In the genomic region with DNA sequence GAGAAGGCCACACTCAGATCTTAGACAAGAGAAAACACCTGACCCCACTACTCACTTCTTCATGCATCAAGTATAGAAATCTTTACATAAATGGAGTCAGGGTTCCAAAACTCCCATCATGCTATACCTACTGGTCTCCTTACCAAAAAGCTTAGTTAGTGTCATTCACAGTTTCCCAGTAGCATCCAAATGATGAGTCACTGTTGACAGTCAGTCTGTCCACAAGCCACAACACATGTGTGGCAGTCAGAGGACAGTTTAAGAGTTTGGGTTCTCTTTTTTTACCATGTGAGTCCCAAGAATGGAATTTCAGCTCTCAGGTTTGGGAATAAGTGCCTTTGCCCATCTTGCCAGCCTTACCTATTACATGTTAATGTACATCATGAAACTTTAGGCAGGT, we compare ENCODE assay signal across 28 mouse cellular contexts. TPM values are rescaled to one million over a fixed set of nuclear protein-coding genes. Genes with fewer than 3 reads are reported as not detected.
DNase-seq lines count a peak whose midpoint lies in the region; ATAC-seq and TF ChIP-seq lines count a peak whose summit lies in the region.
"Had no signal": no experiment of that assay in that cellular context is flagged by ENCODE, and none has a peak within 500 bp of the region (broad histone marks: within the 10 kb centered on the region; RNA-seq: fewer than 3 reads in every experiment).

No protein-coding gene starts in this region.

- no peak for TF ChIP-seq POLR2A in MEL (IDR thresholded peaks at IDR 0.05; ENCODE audit: control insufficient read depth in 1 of 2, insufficient read depth in 1 of 2, low read depth in 1 of 2, low read length in 2 of 2, poor library complexity in 1 of 2)
- TF ChIP-seq POLR2A in heart, adult 2 months (IDR thresholded peaks at IDR 0.05; ENCODE audit: insufficient read depth, low read depth, low read length), result no peak

- no peak for TF ChIP-seq RAD21 in MEL (IDR thresholded peaks at IDR 0.05; ENCODE audit: low read depth, low read length)

- no peak for ATAC-seq in liver, embryonic 13.5 days (ENCODE audit: low read depth)
- no peak for ATAC-seq in liver, postnatal 0 days
- ATAC-seq: activated CD4-positive, CD25-positive, alpha-beta regulatory T cell, adult 4 months; CD4-positive, CD25-positive, alpha-beta regulatory T cell, adult 4 months; forebrain, embryonic 14.5 days; forebrain, embryonic 16.5 days had no signal

- intact Hi-C loops in heart, adult 2 months (cut with DNase I), result no loop called here

- H3K9ac ChIP-seq in liver, embryonic 13.5 days, result no peak overlapping the region
- no peak overlapping the region for H3K9ac ChIP-seq in liver, postnatal 0 days (replicated peaks)
- no peak overlapping the region for H3K9ac ChIP-seq in MEL (ENCODE audit: control insufficient read depth, low read depth, low read length, poor library complexity, severe bottlenecking)
- H3K9ac ChIP-seq in heart, adult 2 months (ENCODE audit: low read depth, low read length), result no peak overlapping the region
- H3K9ac ChIP-seq: embryonic facial prominence, embryonic 12.5 days; forebrain, embryonic 12.5 days had no signal

- H3K36me3 ChIP-seq in liver, embryonic 13.5 days, result peaks cover 96% of the 10 kb centered on the region
- peaks cover 82% of the 10 kb centered on the region for H3K36me3 ChIP-seq in liver, postnatal 0 days (replicated peaks; ENCODE audit: insufficient read depth, low read length)
- peaks cover 72 to 82% of the 10 kb centered on the region in 2 experiments for H3K36me3 ChIP-seq in MEL (ENCODE audit: control insufficient read depth in 1 of 2, insufficient read depth in 2 of 2, low read length in 2 of 2)
- H3K36me3 ChIP-seq in heart, adult 2 months (ENCODE audit: control insufficient read depth, insufficient read depth, low read length), result no peaks in the 10 kb centered on the region
- H3K36me3 ChIP-seq: embryonic facial prominence, embryonic 12.5 days had no signal

- DNase-seq in liver, embryonic 13.5 days, result no peak
- DNase-seq in liver, postnatal 0 days, result no peak
- DNase-seq in 3T3-L1 (ENCODE audit: low read depth, low spot score) (peak; percentile 59), 416B (ENCODE audit: low read depth) (peak; percentile 36), MEL (ENCODE audit: low read depth, low spot score) (peak; percentile 46)
- no peak for DNase-seq in heart, adult 2 months
- no peak for DNase-seq in T-cell, adult 2 months (ENCODE audit: low spot score)
- no peak for DNase-seq in kidney, postnatal 10 days
- DNase-seq: adrenal gland, adult 8-10 months; adrenal gland, postnatal 14 days; adrenal gland, postnatal 36 days; cerebellum, adult 11-12 months; cerebellum, adult 2 months; cerebellum, adult 9-10 months; cerebellum, postnatal 10 days; cerebellum, postnatal 25 days had no signal

- H3K27ac ChIP-seq in liver, embryonic 13.5 days, result 0 out of 2 replicates have a peak overlapping the region, but pooled peaks have one; percentile 10
- no peak overlapping the region for H3K27ac ChIP-seq in liver, postnatal 0 days (ENCODE audit: low read depth)
- no peak overlapping the region for H3K27ac ChIP-seq in MEL (ENCODE audit: control insufficient read depth, low read depth, low read length)
- no peak overlapping the region for H3K27ac ChIP-seq in heart, adult 2 months
- H3K27ac ChIP-seq: embryonic facial prominence, embryonic 10.5 days; embryonic facial prominence, embryonic 12.5 days; forebrain, embryonic 10.5 days; forebrain, embryonic 12.5 days had no signal

- H3K27me3 ChIP-seq in liver, embryonic 13.5 days, result no peaks in the 10 kb centered on the region
- H3K27me3 ChIP-seq in liver, postnatal 0 days (ENCODE audit: insufficient read depth, low read length), result no peaks in the 10 kb centered on the region
- no peaks in the 10 kb centered on the region for H3K27me3 ChIP-seq in MEL (ENCODE audit: control insufficient read depth in 1 of 2, insufficient read depth in 2 of 2, low read length in 2 of 2)
- H3K27me3 ChIP-seq in heart, adult 2 months (ENCODE audit: control insufficient read depth, insufficient read depth, low read length), result no peaks in the 10 kb centered on the region
- H3K27me3 ChIP-seq: CH12.LX; embryonic facial prominence, embryonic 12.5 days; forebrain, embryonic 12.5 days had no signal

- no peaks in the 10 kb centered on the region for H3K9me3 ChIP-seq in liver, embryonic 13.5 days (replicated peaks)
- H3K9me3 ChIP-seq in liver, postnatal 0 days (ENCODE audit: low read length), result no peaks in the 10 kb centered on the region
- H3K9me3 ChIP-seq in MEL (replicated peaks; ENCODE audit: insufficient read depth, low read length), result no peaks in the 10 kb centered on the region
- H3K9me3 ChIP-seq: embryonic facial prominence, embryonic 10.5 days; embryonic facial prominence, embryonic 12.5 days; forebrain, embryonic 10.5 days; forebrain, embryonic 12.5 days; G1E had no signal

- no peak for TF ChIP-seq EP300 in liver, postnatal 0 days (IDR thresholded peaks at IDR 0.05; ENCODE audit: low read depth)
- no peak for TF ChIP-seq EP300 in MEL (IDR thresholded peaks at IDR 0.05; ENCODE audit: low read depth in 1 of 2, low read length in 2 of 2)
- no peak for TF ChIP-seq EP300 in heart, adult 2 months (IDR thresholded peaks at IDR 0.05; ENCODE audit: insufficient read depth, low read depth, low read length)

- H3K4me2 ChIP-seq in liver, embryonic 13.5 days, result no peak overlapping the region
- no peak overlapping the region for H3K4me2 ChIP-seq in liver, postnatal 0 days (ENCODE audit: low read depth, low read length)
- H3K4me2 ChIP-seq: embryonic facial prominence, embryonic 12.5 days; forebrain, embryonic 12.5 days had no signal

- no peaks in the 10 kb centered on the region for H3K79me2 ChIP-seq in MEL (ENCODE audit: control insufficient read depth, insufficient read depth, low read length, poor library complexity)
- H3K79me2 ChIP-seq in heart, adult 2 months (replicated peaks; ENCODE audit: control insufficient read depth, insufficient read depth, low read length), result no peaks in the 10 kb centered on the region

- H3K4me1 ChIP-seq in liver, embryonic 13.5 days (replicated peaks), result peaks cover 77% of the 10 kb centered on the region
- 0 out of 2 replicates have a peak, but pooled peaks cover 6% of the 10 kb centered on the region for H3K4me1 ChIP-seq in liver, postnatal 0 days (ENCODE audit: insufficient read depth)
- H3K4me1 ChIP-seq in MEL (ENCODE audit: control insufficient read depth in 1 of 2, insufficient read depth in 2 of 2, low read length in 2 of 2), result peaks cover 50 to 53% of the 10 kb centered on the region in 2 experiments
- no peaks in the 10 kb centered on the region for H3K4me1 ChIP-seq in heart, adult 2 months (ENCODE audit: control insufficient read depth, insufficient read depth, low read length)
- H3K4me1 ChIP-seq: embryonic facial prominence, embryonic 10.5 days; embryonic facial prominence, embryonic 12.5 days had no signal

- H3K4me3 ChIP-seq in liver, embryonic 13.5 days (replicated peaks), result no peak overlapping the region
- no peak overlapping the region for H3K4me3 ChIP-seq in liver, postnatal 0 days (ENCODE audit: low read depth, low read length)
- H3K4me3 ChIP-seq in MEL (ENCODE audit: control insufficient read depth in 1 of 2, insufficient read depth in 1 of 2, low read depth in 2 of 2, low read length in 2 of 2), result no peak overlapping the region
- no peak overlapping the region for H3K4me3 ChIP-seq in heart, adult 2 months
- H3K4me3 ChIP-seq: embryonic facial prominence, embryonic 10.5 days; embryonic facial prominence, embryonic 12.5 days; erythroblast, embryonic 14.5 days; forebrain, embryonic 10.5 days; forebrain, embryonic 12.5 days had no signal

- TF ChIP-seq CTCF in liver, postnatal 0 days (IDR thresholded peaks at IDR 0.05; ENCODE audit: low read depth), result no peak
- TF ChIP-seq CTCF in MEL (IDR thresholded peaks at IDR 0.05 in 2 of 3, conservative IDR thresholded peaks at IDR 0.05 in 1 of 3; ENCODE audit: control insufficient read depth in 1 of 3, insufficient read depth in 1 of 3, low read depth in 2 of 3, low read length in 3 of 3, poor library complexity in 1 of 3, severe bottlenecking in 1 of 3), result no peak
- TF ChIP-seq CTCF in heart, adult 2 months (IDR thresholded peaks at IDR 0.05), result no peak

RNA-seq across cellular contexts. Expression of gene Zdhhc6, which starts 26.9 kb away (rescaled TPM):
- 64.9 and 74.9 TPM in 2 replicates for polyA plus RNA-seq in liver, embryonic 13.5 days (2015; fragmentation: Nextera tagmentation; extraction: Ambion mirVana)
- 49.0 and 49.9 TPM in 2 replicates for polyA plus RNA-seq in liver, postnatal 0 days (2015; fragmentation: Nextera tagmentation; extraction: Ambion mirVana)
- 101 and 109 TPM in 2 replicates for total RNA-seq in MEL (2012; rRNA removed)
- polyA plus RNA-seq in MEL (2012; ENCODE audit: insufficient read depth in 1 of 2, insufficient read length in 2 of 2, low read depth in 1 of 2, low replicate concordance in 2 of 2, missing spikeins in 1 of 2), result 100 to 1,000 TPM in 1 of 2 experiments, 10 to 100 TPM in 1; 95.6 to 114 TPM
- total RNA-seq in heart, adult 2 months (2021), result 10 to 100 TPM; 19.6 to 22.1 TPM
- polyA plus RNA-seq in heart, adult 2 months (2012; rRNA removed), result 10.4 and 14.1 TPM in 2 replicates

RNA-seq across cellular contexts. Expression of gene Vti1a, which starts 27.1 kb away (rescaled TPM):
- polyA plus RNA-seq in liver, embryonic 13.5 days (2015; fragmentation: Nextera tagmentation; extraction: Ambion mirVana), result 16.7 and 18.2 TPM in 2 replicates
- polyA plus RNA-seq in liver, postnatal 0 days (2015; fragmentation: Nextera tagmentation; extraction: Ambion mirVana), result 9.7 and 10.5 TPM in 2 replicates
- total RNA-seq in MEL (2012; rRNA removed), result 33.8 and 42.8 TPM in 2 replicates
- 100 to 1,000 TPM in 1 of 2 experiments, 10 to 100 TPM in 1; 37.2 to 119 TPM for polyA plus RNA-seq in MEL (2012; ENCODE audit: insufficient read depth in 1 of 2, insufficient read length in 2 of 2, low read depth in 1 of 2, low replicate concordance in 2 of 2, missing spikeins in 1 of 2)
- 10 to 100 TPM; 15.6 to 16.3 TPM for total RNA-seq in heart, adult 2 months (2021)
- polyA plus RNA-seq in heart, adult 2 months (2012; rRNA removed), result 6.2 and 9.4 TPM in 2 replicates

RNA-seq across cellular contexts. Expression of gene Acsl5, which starts 37.2 kb away (rescaled TPM):
- polyA plus RNA-seq in liver, embryonic 13.5 days (2015; fragmentation: Nextera tagmentation; extraction: Ambion mirVana), result 116 and 134 TPM in 2 replicates
- 397 and 414 TPM in 2 replicates for polyA plus RNA-seq in liver, postnatal 0 days (2015; fragmentation: Nextera tagmentation; extraction: Ambion mirVana)
- total RNA-seq in MEL (2012; rRNA removed), result 248 and 318 TPM in 2 replicates
- polyA plus RNA-seq in MEL (2012; ENCODE audit: insufficient read depth in 1 of 2, insufficient read length in 2 of 2, low read depth in 1 of 2, low replicate concordance in 2 of 2, missing spikeins in 1 of 2), result 100 to 1,000 TPM in 1 of 2 experiments, not detected in 1; 223 TPM
- 10 to 100 TPM; 12.5 to 14.7 TPM for total RNA-seq in heart, adult 2 months (2021)
- polyA plus RNA-seq in heart, adult 2 months (2012; rRNA removed), result 8.0 and 9.0 TPM in 2 replicates

RNA-seq across cellular contexts. Expression of gene Gucy2g, which starts 47.9 kb away (rescaled TPM):
- polyA plus RNA-seq in liver, embryonic 13.5 days (2015; fragmentation: Nextera tagmentation; extraction: Ambion mirVana), result not detected in 2 replicates
- polyA plus RNA-seq in liver, postnatal 0 days (2015; fragmentation: Nextera tagmentation; extraction: Ambion mirVana), result 0.02 TPM in 1 of 2 replicates, not detected in the other
- total RNA-seq in MEL (2012; rRNA removed), result 0.65 and 1.1 TPM in 2 replicates
- 1 to 10 TPM in 1 of 2 experiments, not detected in 1; 2.4 TPM for polyA plus RNA-seq in MEL (2012; ENCODE audit: insufficient read depth in 1 of 2, insufficient read length in 2 of 2, low read depth in 1 of 2, low replicate concordance in 2 of 2, missing spikeins in 1 of 2)
- under 1 TPM in 1 of 2 experiments, not detected in 1; 0.07 TPM for total RNA-seq in heart, adult 2 months (2021)
- polyA plus RNA-seq in heart, adult 2 months (2012; rRNA removed), result 0.12 TPM in 2 replicates
- total RNA-seq: adrenal gland, adult 18-20 months; adrenal gland, adult 8-10 months; adrenal gland, postnatal 14 days; adrenal gland, postnatal 36 days; CH12.LX had no signal
- polyA plus RNA-seq: activated CD4-positive, CD25-positive, alpha-beta regulatory T cell, adult 4 months; embryonic facial prominence, embryonic 10.5 days; embryonic facial prominence, embryonic 12.5 days; erythroblast, embryonic 14.5 days; forebrain, embryonic 10.5 days; forebrain, embryonic 12.5 days; forebrain, embryonic 16.5 days; G1E had no signal

Comparison
In these comparisons a context has a peak if more than half of its experiments do, and no peak if none do; other contexts are left out.
1. DNase-seq: peak in 3T3-L1 (single experiment), 416B (single experiment) and MEL (single experiment); none in liver, embryonic 13.5 days (single experiment), liver, postnatal 0 days (single experiment), heart, adult 2 months (0 of 2), T-cell, adult 2 months (single experiment) and kidney, postnatal 10 days (single experiment).
2. RNA of gene Acsl5, which starts 37.2 kb away (polyA plus RNA-seq): 397 to 414 TPM in liver, postnatal 0 days, 223 TPM in MEL and 116 to 134 TPM in liver, embryonic 13.5 days; 8.0 to 9.0 TPM in heart, adult 2 months; every median in the first group is over 10 times any median in the second.